Mouse (Mus musculus) limb, embryonic 14.5 days (tissue): Measurements from ENCODE around the gene Hist1h2bf. TPM values are rescaled to one million over a fixed set of nuclear protein-coding genes. Genes with fewer than 3 reads are reported as not detected.

ENCODE experiments used
- ATAC-seq: fragments of 200-750 bp; cut with Nextera tagmentation; 2 replicates; pipeline ENCODE4 v1.8.0; 2017; ENCODE audit warnings: low read depth, moderate number of reproducible peaks, moderate TSS enrichment; ENCODE audit not compliant: low FRiP score
- DNase-seq: peaks from one replicate; pipeline ENCODE4 v3.0.0-alpha.2; 2015; ENCODE audit warnings: low spot score
- H3K27ac ChIP-seq: fragments of 300-500 bp; sonication (generic); replicated peaks from 2 replicates; pipeline ENCODE4 v1.5.1; 2014; ENCODE audit warnings: low read depth, mild to moderate bottlenecking, low read length, moderate library complexity, mixed read lengths
- H3K27me3 ChIP-seq: fragments of 300-500 bp; sonication (generic); 2 replicates; pipeline ENCODE4 v1.6.1; 2014; ENCODE audit warnings: low read length, mixed read lengths; ENCODE audit not compliant: control insufficient read depth, insufficient read depth
- H3K36me3 ChIP-seq: fragments of 300-500 bp; sonication (generic); 2 replicates; pipeline ENCODE4 v1.6.1; 2014; ENCODE audit warnings: mild to moderate bottlenecking, low read length, moderate library complexity, mixed read lengths; ENCODE audit not compliant: control insufficient read depth, insufficient read depth
- H3K4me1 ChIP-seq: fragments of 300-500 bp; sonication (generic); 2 replicates; pipeline ENCODE4 v1.6.1; 2014; ENCODE audit warnings: antibody characterized with exemption, low read length, mixed read lengths; ENCODE audit not compliant: control insufficient read depth, insufficient read depth
- H3K4me2 ChIP-seq: fragments of 300-500 bp; sonication (generic); replicated peaks from 2 replicates; pipeline ENCODE4 v1.6.1; 2014; ENCODE audit warnings: low read depth, mild to moderate bottlenecking, low read length, moderate library complexity; ENCODE audit not compliant: severe bottlenecking
- H3K4me3 ChIP-seq: fragments of 300-500 bp; sonication (generic); replicated peaks from 2 replicates; pipeline ENCODE4 v1.5.1; 2014; ENCODE audit warnings: low read length
- H3K9ac ChIP-seq: fragments of 300-500 bp; sonication (generic); 2 replicates; pipeline ENCODE4 v1.6.1; 2014; ENCODE audit warnings: mild to moderate bottlenecking, low read depth, low read length, moderate library complexity; ENCODE audit not compliant: severe bottlenecking
- H3K9me3 ChIP-seq: fragments of 300-500 bp; sonication (generic); 2 replicates; pipeline ENCODE4 v1.6.1; 2016; ENCODE audit warnings: low read length; ENCODE audit not compliant: control insufficient read depth
- POLR2A ChIP-seq: fragments of 200-500 bp; IDR thresholded peaks from 2 replicates; pipeline ENCODE4 v1.8.0; 2012; ENCODE audit warnings: inconsistent platforms, mild to moderate bottlenecking, moderate library complexity, borderline replicate concordance; ENCODE audit not compliant: insufficient read depth, insufficient read length; ENCODE audit errors: extremely low read depth
- WGBS: fragments of 180-500 bp; shearing (Covaris S2); extraction: QIAGEN DNeasy Blood & Tissue Kit; methylation state at CpG from one replicate; pipeline ENCODE4 v1.1.7; 2014; 5-methylcytosine and 5-hydroxymethylcytosine counted together
- polyA plus RNA-seq, 2 experiments: library from polyadenylated mRNA; depleted of rRNA in 1 of 2; stranded (reverse) in 1 of 2; unstranded in 1 of 2; fragments of >200 nt; fragmentation: Nextera tagmentation in 1 of 2; extraction: Ambion mirVana in 1 of 2; gene quantifications; 2 replicates each; pipeline versions ENCODE4 v1.2.1 to v1.2.3; 2012 to 2014

The Hist1h2bf gene
- polyA plus RNA-seq, 2 experiments: 5.3 to 17.8 TPM

DNA sequence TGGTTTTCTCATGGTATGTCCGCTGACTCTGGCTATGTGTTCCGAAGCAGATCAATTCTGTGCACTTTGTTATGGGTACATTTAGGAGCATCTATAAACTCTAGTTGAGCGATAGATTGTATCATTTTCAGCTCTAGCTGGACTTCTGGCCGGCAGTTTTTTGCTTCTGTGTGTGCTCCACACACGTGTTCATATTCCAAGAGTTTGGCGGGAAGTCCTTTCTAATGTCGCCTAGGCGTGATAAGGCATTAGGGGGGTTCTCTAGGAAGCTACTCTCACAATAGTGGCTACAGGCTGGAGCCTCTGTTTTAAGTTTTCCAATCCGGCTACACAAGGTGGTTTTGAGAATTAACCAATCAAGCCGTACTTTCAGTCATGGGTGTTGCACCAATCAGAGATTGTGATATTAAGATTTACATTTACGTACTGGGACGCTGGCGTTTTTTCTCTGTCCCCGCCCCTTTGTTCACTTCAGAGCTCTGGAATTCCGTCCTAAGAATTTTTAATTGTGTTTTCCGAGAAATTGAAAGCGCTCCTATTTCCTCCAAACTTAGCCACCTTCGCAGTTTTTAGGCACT is 18.1 kb downstream of the Hist1h2bf start:
- peak; percentile 98 for DNase-seq

GRCm38 (mm10) chr13:23554925-23555838 is 18.8 kb downstream of the Hist1h2bf start:
- Histone ChIP-seq H3K4me1 (peaks cover 15% of the 10 kb centered on the region), H3K4me3 (peak overlapping the region; percentile 51), H3K9ac (peak overlapping the region; percentile 73), H3K27ac (peak overlapping the region; percentile 97), H3K4me2 (peak overlapping the region; percentile 94), H3K9me3 (no peaks in the 10 kb centered on the region), H3K36me3 (no peaks in the 10 kb centered on the region), H3K27me3 (no peaks in the 10 kb centered on the region)
- peak; percentile 77 for ATAC-seq
- peak; percentile 95; the same call in 1 of the 2 replicates for TF ChIP-seq POLR2A
- WGBS: under 1% methylated on average over 52 of the region's 54 CpGs
- DNase-seq: peak; percentile 96

More for the DNA sequence above, 18.1 kb downstream of the Hist1h2bf start:
- Histone ChIP-seq H3K9me3 (no peaks in the 10 kb centered on the region), H3K4me3 (peak overlapping the region; percentile 51), H3K9ac (peak overlapping the region; percentile 73), H3K4me2 (peak overlapping the region; percentile 94), H3K36me3 (no peaks in the 10 kb centered on the region), H3K4me1 (peaks cover 18% of the 10 kb centered on the region), H3K27ac (peak overlapping the region; percentile 97), H3K27me3 (no peaks in the 10 kb centered on the region)
- peak; percentile 94; the same call in 1 of the 2 replicates for TF ChIP-seq POLR2A
- WGBS: 0% methylated on average over 18 of the region's 18 CpGs
- ATAC-seq: peak; percentile 75

- peak overlapping the region; percentile 51 for H3K4me3 ChIP-seq
- no peak for DNase-seq
These were observed 19.6 kb downstream of the Hist1h2bf start for GRCm38 (mm10) chr13:23554393-23554792.

DNA sequence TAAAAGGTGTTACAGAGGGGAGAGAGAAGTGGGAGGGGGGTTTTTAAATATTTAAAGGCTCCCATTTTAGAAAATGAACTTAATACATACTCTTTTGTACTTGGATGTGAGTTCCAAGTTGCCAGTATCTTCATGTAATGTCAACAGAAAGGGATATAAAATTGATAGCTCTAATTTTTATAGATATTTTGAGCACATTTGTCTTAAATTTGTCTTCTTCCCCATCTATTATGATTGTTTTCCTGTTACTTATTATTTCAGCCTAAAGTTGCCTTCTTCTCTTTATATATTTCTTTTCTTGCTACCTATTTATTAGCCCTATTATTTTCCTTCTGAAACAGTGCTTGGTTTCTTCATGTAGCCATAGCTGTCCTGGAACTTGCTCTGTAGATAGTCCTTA is 21.0 kb downstream of the Hist1h2bf start, which contains the start of gene Hist1h1d:
Hist1h1d (plus strand) TSS at position 301 of the 400 bp plus-strand sequence.
- H3K4me2 ChIP-seq: peak within 1 kb of the TSS; percentile 46; the same call in 1 of the 2 replicates
- no peak within 1 kb of the TSS for H3K9ac ChIP-seq
- DNase-seq: no peak
- no peaks in the 10 kb centered on the region for H3K36me3 ChIP-seq
- peak within 1 kb of the TSS; percentile 97 for H3K27ac ChIP-seq
- peaks cover 15% of the 10 kb centered on the region for H3K4me1 ChIP-seq
- peak within 1 kb of the TSS; percentile 36 for H3K4me3 ChIP-seq
- no peaks in the 10 kb centered on the region for H3K27me3 ChIP-seq
- TF ChIP-seq POLR2A: no peak
- H3K9me3 ChIP-seq: no peaks in the 10 kb centered on the region
- no peak for ATAC-seq

More at GRCm38 (mm10) chr13:23554393-23554792, 19.6 kb downstream of the Hist1h2bf start:
- Histone ChIP-seq H3K36me3 (no peaks in the 10 kb centered on the region), H3K9ac (peak overlapping the region; percentile 73), H3K4me2 (peak overlapping the region; percentile 94), H3K4me1 (peaks cover 15% of the 10 kb centered on the region), H3K9me3 (no peaks in the 10 kb centered on the region), H3K27me3 (no peaks in the 10 kb centered on the region), H3K27ac (peak overlapping the region; percentile 97)
- TF ChIP-seq POLR2A: no peak
- no peak for ATAC-seq
- WGBS: 21% methylated on average over 9 of the region's 9 CpGs

- H3K9ac ChIP-seq: no peak overlapping the region
- H3K36me3 ChIP-seq: no peaks in the 10 kb centered on the region
- H3K27ac ChIP-seq: peak overlapping the region; percentile 69
- no peak for TF ChIP-seq POLR2A
- DNase-seq: no peak
- 57% methylated on average over 8 of the region's 8 CpGs for WGBS
- H3K27me3 ChIP-seq: no peaks in the 10 kb centered on the region
- H3K4me2 ChIP-seq: peak overlapping the region; percentile 46; the same call in 1 of the 2 replicates
- no peaks in the 10 kb centered on the region for H3K9me3 ChIP-seq
- peak overlapping the region; percentile 36 for H3K4me3 ChIP-seq
- peaks cover 15% of the 10 kb centered on the region for H3K4me1 ChIP-seq
- ATAC-seq: no peak
These were observed 21.8 kb downstream of the Hist1h2bf start for GRCm38 (mm10) chr13:23551931-23552914.
